15 mouse cellular contexts compared by ENCODE assay signal in the genomic region with DNA sequence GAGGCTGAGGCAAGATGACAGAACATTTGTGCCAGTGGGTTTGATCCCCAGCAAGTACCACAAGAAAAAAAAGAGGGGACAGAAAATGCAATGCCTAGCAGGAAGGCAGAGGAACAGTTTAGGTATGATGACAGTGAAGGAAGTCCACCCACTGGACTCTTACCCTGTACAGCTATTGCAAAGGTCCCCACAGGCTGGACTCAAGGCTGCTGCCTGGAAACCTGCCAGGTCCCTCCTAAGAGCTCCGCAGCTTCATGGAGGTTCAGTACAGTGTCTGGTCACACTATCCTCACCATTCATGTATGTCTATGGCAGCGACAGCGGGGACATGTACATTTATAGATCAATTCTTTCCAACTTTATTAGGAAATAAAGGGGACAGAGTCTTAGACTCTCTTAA. TPM values are rescaled to one million over a fixed set of nuclear protein-coding genes. Genes with fewer than 3 reads are reported as not detected.
DNase-seq lines count a peak whose midpoint lies in the region; ATAC-seq and TF ChIP-seq lines count a peak whose summit lies in the region.
"Had no signal": no experiment of that assay in that cellular context is flagged by ENCODE, and none has a peak within 500 bp of the region (broad histone marks: within the 10 kb centered on the region; RNA-seq: fewer than 3 reads in every experiment).

No protein-coding gene starts in this region.

- H3K27me3 ChIP-seq in lung, embryonic 14.5 days (ENCODE audit: insufficient read depth, low read length), result no peaks in the 10 kb centered on the region
- H3K27me3 ChIP-seq: forebrain, embryonic 12.5 days; limb, embryonic 13.5 days; neural tube, embryonic 13.5 days had no signal

- no peak overlapping the region for H3K4me3 ChIP-seq in gastrocnemius, adult 2 months
- no peak overlapping the region for H3K4me3 ChIP-seq in lung, embryonic 14.5 days (ENCODE audit: low read depth, low read length)
- H3K4me3 ChIP-seq: forebrain, embryonic 12.5 days; layer of hippocampus, adult 2 months; limb, embryonic 13.5 days; neural tube, embryonic 13.5 days had no signal

- TF ChIP-seq CTCF in gastrocnemius, adult 2 months (IDR thresholded peaks at IDR 0.05), result no peak
- no peak for TF ChIP-seq CTCF in lung, embryonic 14.5 days (IDR thresholded peaks at IDR 0.05; ENCODE audit: low read depth)

- peaks cover 13% of the 10 kb centered on the region for H3K36me3 ChIP-seq in lung, embryonic 14.5 days (ENCODE audit: insufficient read depth)

- WGBS in lung, embryonic 14.5 days, result 82% methylated on average over 3 of the region's 3 CpGs

- DNase-seq in gastrocnemius, adult 2 months, result no peak
- DNase-seq in gastrocnemius, adult 8-10 months (ENCODE audit: low spot score in 2 of 2), result no peak
- peak; percentile 51 for DNase-seq in lung, embryonic 14.5 days
- DNase-seq in lung, postnatal 14 days, result no peak
- DNase-seq in kidney, adult 9 months, result peak; percentile 81
- no peak for DNase-seq in right cerebral cortex, postnatal 4 days
- DNase-seq in left cerebral cortex, postnatal 25 days (ENCODE audit: low spot score in 2 of 2), result no peak
- DNase-seq: embryo, embryonic 11 days; gastrocnemius, postnatal 10 days; thymus, adult 18-20 months had no signal

- no peaks in the 10 kb centered on the region for H3K9me3 ChIP-seq in lung, embryonic 14.5 days (ENCODE audit: low read depth, low read length)
- H3K9me3 ChIP-seq: forebrain, embryonic 12.5 days; limb, embryonic 13.5 days; neural tube, embryonic 13.5 days had no signal

- no peak overlapping the region for H3K4me2 ChIP-seq in lung, embryonic 14.5 days
- H3K4me2 ChIP-seq: forebrain, embryonic 12.5 days; limb, embryonic 13.5 days; neural tube, embryonic 13.5 days had no signal

- intact Hi-C loops in gastrocnemius, adult 2 months (cut with DNase I), result no loop called here
- intact Hi-C loops in left cerebral cortex, postnatal 25 days (cut with DNase I), result loop anchor here (10.0 kb wide), 1 partner anchor 235 kb away; a partner anchor contains a TSS

- H3K27ac ChIP-seq in gastrocnemius, adult 2 months, result peak overlapping the region; percentile 66
- H3K27ac ChIP-seq in lung, embryonic 14.5 days (ENCODE audit: low read depth), result no peak overlapping the region
- H3K27ac ChIP-seq: forebrain, embryonic 12.5 days; limb, embryonic 13.5 days; neural tube, embryonic 13.5 days had no signal

- no peaks in the 10 kb centered on the region for H3K4me1 ChIP-seq in lung, embryonic 14.5 days (ENCODE audit: insufficient read depth)

- no peak for ATAC-seq in lung, embryonic 14.5 days (ENCODE audit: insufficient read depth)
- ATAC-seq: hindbrain, embryonic 16.5 days had no signal

- H3K9ac ChIP-seq in lung, embryonic 14.5 days, result no peak overlapping the region
- H3K9ac ChIP-seq: forebrain, embryonic 12.5 days; limb, embryonic 13.5 days; neural tube, embryonic 13.5 days had no signal

RNA-seq across cellular contexts. Expression of a gene that starts 20.6 kb away (rescaled TPM):
- total RNA-seq in gastrocnemius, adult 2 months (2021), result 10 to 100 TPM; 30.4 to 36.1 TPM
- 10 to 100 TPM; 25.5 to 34.6 (median 30.2) TPM for total RNA-seq in gastrocnemius, adult 8-10 months (2022)
- polyA plus RNA-seq in lung, embryonic 14.5 days (2014; fragmentation: Nextera tagmentation; extraction: Ambion mirVana), result 17.3 and 18.9 TPM in 2 replicates
- 10 to 100 TPM; 14.2 to 16.9 TPM for total RNA-seq in left cerebral cortex, postnatal 25 days (2021)

RNA-seq across cellular contexts. Expression of a gene that starts 58.3 kb away (rescaled TPM):
- 10 to 100 TPM; 48.6 to 51.2 TPM for total RNA-seq in gastrocnemius, adult 2 months (2021)
- total RNA-seq in gastrocnemius, adult 8-10 months (2022), result 10 to 100 TPM; 38.0 to 44.9 (median 43.3) TPM
- 11.9 and 14.5 TPM in 2 replicates for polyA plus RNA-seq in lung, embryonic 14.5 days (2014; fragmentation: Nextera tagmentation; extraction: Ambion mirVana)
- total RNA-seq in left cerebral cortex, postnatal 25 days (2021), result 10 to 100 TPM; 98.7 to 100.0 TPM

Comparison
In these comparisons a context has a peak if more than half of its experiments do, and no peak if none do; other contexts are left out.
1. DNase-seq: peak in lung, embryonic 14.5 days (single experiment) and kidney, adult 9 months (single experiment); none in gastrocnemius, adult 2 months (single experiment), gastrocnemius, adult 8-10 months (0 of 2), lung, postnatal 14 days (single experiment), right cerebral cortex, postnatal 4 days (single experiment) and left cerebral cortex, postnatal 25 days (0 of 2).